Mouse (Mus musculus) layer of hippocampus, adult 18-20 months (tissue): ENCODE data around the gene D7Ertd443e. TPM values are rescaled to one million over a fixed set of nuclear protein-coding genes. Genes with fewer than 3 reads are reported as not detected.
A peak's percentile ranks its signal among the peaks of the same experiment; 100 is the strongest.

Experiments
- DNase-seq, 2 experiments: peaks; one replicate each; pipeline ENCODE4 v3.0.0; 2022; ENCODE audit warnings: low spot score in 2 of 2
- long read RNA-seq: library from polyadenylated mRNA; stranded (forward); transcript quantifications from one replicate; pipeline ENCODE4 v2.0.0, GENCODE M21; 2021
- total RNA-seq, 2 experiments: library from RNA; stranded (reverse); gene quantifications; 2 replicates each; pipeline ENCODE4 v1.2.3; 2021

D7Ertd443e gene
- 1 to 10 TPM; 6.4 to 6.7 TPM for total RNA-seq
- long read RNA-seq, partial matches to known transcripts: 0 of 5 reads
- long read RNA-seq, other reads (novel, unspliced or antisense): 5 of 5 reads

GRCm38 (mm10) chr7:134385561-134385960 is at the start of gene D7Ertd443e:
Gene D7Ertd443e, minus strand, starts transcription at chr7:134385661.
- DNase-seq: no peak

- no peak for DNase-seq
Observed at GRCm38 (mm10) chr7:134431681-134432080, 46.2 kb upstream of the D7Ertd443e start.

GRCm38 (mm10) chr7:134428676-134429075 is 43.2 kb upstream of the D7Ertd443e start:
- DNase-seq: no peak

GRCm38 (mm10) chr7:134415014-134415413 is 29.6 kb upstream of the D7Ertd443e start:
- DNase-seq: no peak

GRCm38 (mm10) chr7:134414005-134414690 is 28.7 kb upstream of the D7Ertd443e start:
- peak in 1 of 2 experiments; percentile 17 for DNase-seq

GRCm38 (mm10) chr7:134408641-134409040 is 23.2 kb upstream of the D7Ertd443e start:
- no peak for DNase-seq

DNA sequence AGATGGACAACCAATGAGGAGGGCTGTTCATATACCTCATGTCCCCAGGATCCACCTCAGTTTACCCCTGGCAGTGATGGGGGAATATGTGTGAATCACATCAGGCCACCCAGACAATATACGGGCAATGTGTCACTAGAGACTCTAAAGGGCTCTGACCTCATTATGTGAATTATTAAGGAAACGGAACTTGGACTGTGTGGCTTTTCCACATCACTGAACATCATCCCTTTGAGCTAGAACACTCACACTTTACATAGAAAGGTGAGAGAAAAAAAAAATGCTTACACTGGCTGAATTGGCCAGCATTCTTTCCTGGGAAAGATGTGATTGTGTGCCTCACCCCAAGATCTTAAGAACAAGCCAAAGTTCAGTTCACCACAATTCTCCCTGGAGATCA is 15.3 kb upstream of the D7Ertd443e start:
- no peak for DNase-seq

GRCm38 (mm10) chr7:134396769-134397168 is 11.3 kb upstream of the D7Ertd443e start:
- DNase-seq: no peak

DNA sequence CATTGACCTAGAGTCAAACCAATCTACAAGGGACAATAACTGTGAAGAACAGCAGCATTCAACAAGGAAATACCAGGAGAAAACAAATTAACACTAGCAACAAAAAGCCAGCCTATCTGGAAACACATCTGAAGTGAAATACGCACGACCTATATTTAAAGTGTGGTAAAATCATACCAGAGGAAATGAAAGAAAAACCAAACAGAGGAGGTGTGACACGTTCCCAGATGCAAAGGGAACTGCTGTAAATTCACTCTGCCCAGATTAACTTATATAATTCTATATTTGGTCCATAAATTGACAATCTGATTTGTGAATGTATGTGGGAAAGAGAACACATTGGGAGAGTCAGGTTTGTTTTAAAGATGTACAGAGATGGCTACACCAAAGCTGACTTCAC is 2.7 kb downstream of the D7Ertd443e start:
- DNase-seq: no peak

- DNase-seq: peak; percentile 61 to 76
Observed at GRCm38 (mm10) chr7:134381407-134381861, 4.0 kb downstream of the D7Ertd443e start.

- peak; percentile 5 to 61 for DNase-seq
Observed at GRCm38 (mm10) chr7:134378273-134378672, 7.2 kb downstream of the D7Ertd443e start.

DNA sequence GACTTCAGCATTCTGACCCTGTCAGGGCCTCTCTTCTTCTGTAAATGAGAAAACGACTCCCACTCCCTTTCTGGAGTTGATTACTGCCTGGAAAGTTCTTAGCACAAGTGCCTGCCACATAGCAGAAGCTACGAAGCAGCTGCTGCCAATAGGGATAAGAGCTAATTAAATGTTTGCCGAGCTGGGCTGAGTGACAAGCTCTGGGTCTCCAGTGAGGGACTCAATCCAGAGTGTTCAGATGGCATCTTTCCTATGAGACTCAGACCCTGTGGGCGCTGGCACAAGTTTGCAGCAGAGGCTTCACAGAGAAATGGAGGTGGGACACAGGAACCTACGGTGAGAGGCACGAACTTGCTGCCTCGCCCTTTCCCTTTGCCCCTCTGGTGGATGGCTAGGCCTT is 8.7 kb downstream of the D7Ertd443e start:
- DNase-seq: peak; percentile 18 to 52

DNA sequence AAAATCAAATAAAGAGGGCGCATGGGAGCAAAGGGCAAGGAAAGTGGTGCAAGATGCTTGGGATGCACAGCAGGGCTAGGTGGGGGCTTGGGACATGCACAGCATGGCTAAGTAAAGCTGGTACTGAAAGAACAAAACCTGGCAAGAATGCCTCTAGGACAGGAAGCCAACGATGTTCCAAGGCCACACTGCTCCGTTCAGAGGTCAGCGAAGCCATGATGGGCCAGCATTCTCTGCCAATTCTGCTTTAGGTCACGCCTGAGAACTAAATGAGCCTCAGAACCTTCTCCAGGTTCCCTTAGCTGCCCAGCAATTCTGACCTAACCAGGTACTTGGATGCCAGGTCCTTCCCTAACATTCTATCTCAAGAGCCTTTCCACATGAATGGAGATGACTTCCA is 13.2 kb downstream of the D7Ertd443e start:
- DNase-seq: no peak

DNA sequence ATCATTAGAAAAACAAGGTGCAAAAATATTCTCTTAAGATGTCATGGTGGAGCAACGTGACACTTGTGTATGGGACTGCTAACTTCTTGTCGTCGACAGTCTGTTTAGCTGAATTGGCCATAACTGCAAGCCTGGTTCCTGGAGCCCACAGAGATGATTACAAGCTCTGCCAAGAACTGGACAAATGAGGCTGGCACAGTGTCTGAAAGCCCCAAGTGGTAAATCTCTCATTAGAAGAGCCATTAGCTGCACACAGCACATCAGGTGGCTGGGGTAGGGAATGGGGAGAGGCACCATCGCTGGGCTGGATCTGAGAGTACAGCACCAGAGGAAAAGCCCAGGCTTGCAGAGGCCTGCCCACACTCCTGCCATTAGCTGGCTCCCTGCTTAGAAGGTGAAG is 16.2 kb downstream of the D7Ertd443e start:
- DNase-seq: no peak

- DNase-seq: no peak
Observed at GRCm38 (mm10) chr7:134362257-134362870, 23.1 kb downstream of the D7Ertd443e start.

DNA sequence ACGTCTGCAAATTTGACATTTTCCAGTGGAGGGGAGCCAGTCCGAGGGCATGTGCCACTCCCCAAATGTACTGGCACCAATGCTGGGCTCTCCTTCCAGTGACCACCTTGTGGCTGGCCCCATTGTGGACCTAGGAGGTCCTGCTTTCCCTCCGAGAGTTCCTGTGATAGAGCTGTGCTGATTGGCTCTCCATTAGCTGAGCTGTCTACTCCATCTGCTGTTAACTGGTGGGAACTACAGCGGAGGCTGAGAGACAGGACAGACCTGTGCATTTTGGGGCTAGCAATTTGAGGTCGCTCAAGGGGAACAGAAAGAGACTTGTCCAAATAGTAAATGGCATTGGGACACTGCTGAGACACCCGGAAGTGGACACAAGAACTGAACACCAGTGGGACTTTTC is 36.6 kb downstream of the D7Ertd443e start:
- peak; percentile 37 to 82 for DNase-seq

GRCm38 (mm10) chr7:134342202-134342601 is 43.3 kb downstream of the D7Ertd443e start:
- DNase-seq: no peak

GRCm38 (mm10) chr7:134335951-134336350 is 49.5 kb downstream of the D7Ertd443e start:
- DNase-seq: no peak

- DNase-seq: peak in 1 of 2 experiments; percentile 53
Observed at GRCm38 (mm10) chr7:134320979-134321378, 64.5 kb downstream of the D7Ertd443e start.

DNA sequence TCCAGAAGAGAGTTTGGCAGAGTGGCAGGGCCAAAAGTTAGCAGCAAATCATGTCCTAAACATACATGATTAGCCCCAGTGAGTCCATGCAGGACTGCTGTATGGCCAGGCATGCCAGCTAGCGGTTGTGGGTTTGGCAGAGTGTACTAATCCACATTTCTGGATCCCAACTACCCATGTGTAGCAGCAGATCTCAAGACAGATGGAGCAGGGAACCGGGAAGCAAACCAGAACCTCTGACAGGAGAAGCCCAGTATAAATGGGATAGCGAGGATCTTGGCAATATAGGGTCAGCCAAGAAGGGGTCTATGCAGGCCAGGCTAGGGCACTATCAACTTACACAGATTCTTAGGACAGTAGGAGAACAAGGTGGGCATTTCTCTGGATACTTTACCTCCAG is 83.4 kb downstream of the D7Ertd443e start:
- DNase-seq: peak; percentile 4 to 26

DNA sequence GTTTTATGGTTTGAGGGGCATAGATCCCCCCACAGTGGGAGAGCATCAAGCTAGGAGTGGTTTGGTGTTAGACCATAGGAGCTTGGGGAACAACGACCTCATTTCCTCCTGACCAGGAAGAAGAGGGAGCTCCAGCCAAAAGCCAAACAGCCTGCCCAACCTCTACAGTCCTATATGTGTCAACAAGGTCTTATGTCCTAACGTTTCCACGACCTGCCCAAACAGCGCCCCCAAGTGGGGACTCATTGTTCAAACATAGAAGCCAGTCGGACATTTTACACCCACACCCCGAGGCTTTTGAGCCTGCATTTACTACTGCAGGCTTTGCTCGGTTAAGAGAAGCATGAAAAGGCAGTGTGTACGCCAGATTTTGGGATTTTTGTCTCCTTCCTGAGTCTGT is 84.2 kb downstream of the D7Ertd443e start:
- DNase-seq: no peak

DNA sequence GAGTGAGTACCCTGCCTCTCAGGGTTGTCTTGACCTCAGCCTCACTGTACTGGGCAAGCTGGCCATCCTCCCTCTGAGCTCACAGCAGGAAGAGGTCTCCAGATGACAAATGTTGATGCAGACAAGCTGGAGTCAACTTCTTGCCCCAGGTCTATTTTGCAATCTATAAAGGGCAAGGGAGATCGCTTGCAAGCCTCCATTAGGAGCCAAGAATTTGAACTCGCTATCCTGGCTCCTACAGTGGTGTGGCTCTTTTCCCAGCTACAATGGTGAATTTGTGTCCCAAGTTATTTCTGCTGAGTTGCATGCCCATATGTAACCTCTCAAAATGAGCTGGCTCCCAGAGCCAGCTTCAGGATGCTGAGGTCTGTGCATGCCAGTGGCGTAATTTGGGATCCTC is 92.7 kb downstream of the D7Ertd443e start:
- DNase-seq: no peak
